Mouse (Mus musculus): Measurements from ENCODE around the gene Cd302. TPM values are rescaled to one million over a fixed set of nuclear protein-coding genes. Genes with fewer than 3 reads are reported as not detected.

Cd302 gene
- polyA plus RNA-seq, 1 experiment from 2014 or later = 22.8 TPM

GRCm38 (mm10) chr2:60260621-60261350 is 23.5 kb downstream of the Cd302 start:
- Histone ChIP-seq H3K27ac (no peak overlapping the region), H3K9me3 (ENCODE audit: control insufficient read depth, low read length) (no peaks in the 10 kb centered on the region), H3K36me3 (replicated peaks; ENCODE audit: control insufficient read depth, insufficient read depth) (no peaks in the 10 kb centered on the region), H3K4me3 (replicated peaks; ENCODE audit: low read length) (no peak overlapping the region), H3K4me1 (replicated peaks; ENCODE audit: control insufficient read depth, insufficient read depth, low read length) (no peaks in the 10 kb centered on the region), H3K4me2 (replicated peaks) (no peak overlapping the region), H3K27me3 (ENCODE audit: control insufficient read depth, insufficient read depth, low read length) (no peaks in the 10 kb centered on the region), H3K9ac (no peak overlapping the region)
- ATAC-seq (ENCODE audit: low FRiP score) (no peak), DNase-seq (ENCODE audit: low spot score) (no peak)
- 87% methylated on average over 5 of the region's 5 CpGs for WGBS

DNA sequence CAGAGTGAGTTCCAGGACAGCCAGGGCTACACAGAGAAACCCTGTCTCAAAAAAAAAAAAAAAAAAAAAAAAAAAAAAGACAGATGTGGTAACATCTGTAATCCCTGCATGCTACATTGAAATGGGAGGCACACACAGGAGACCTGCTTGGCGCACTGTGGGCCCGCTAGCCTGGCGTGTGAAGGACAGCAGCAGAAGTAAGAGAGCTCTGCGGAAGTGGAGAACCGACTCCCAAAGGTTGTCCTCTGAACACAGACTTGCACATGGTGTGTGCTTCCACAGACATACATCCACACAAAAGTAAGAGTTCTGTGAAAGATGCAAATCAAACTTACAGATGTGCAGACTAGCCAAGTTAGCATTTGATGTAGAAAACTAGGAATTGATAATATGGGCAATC is 25.1 kb downstream of the Cd302 start:
- no peak for ATAC-seq (ENCODE audit: low FRiP score)
- no peaks in the 10 kb centered on the region for H3K4me1 ChIP-seq (replicated peaks; ENCODE audit: control insufficient read depth, insufficient read depth, low read length)
- H3K27ac ChIP-seq = no peak overlapping the region
- H3K9ac ChIP-seq = no peak overlapping the region
- no peak for DNase-seq (ENCODE audit: low spot score)
- H3K4me3 ChIP-seq (replicated peaks; ENCODE audit: low read length) = no peak overlapping the region
- H3K4me2 ChIP-seq (replicated peaks) = no peak overlapping the region
- no peaks in the 10 kb centered on the region for H3K27me3 ChIP-seq (ENCODE audit: control insufficient read depth, insufficient read depth, low read length)
- 94% methylated on average over 5 of the region's 5 CpGs for WGBS
- 0 out of 2 replicates have a peak, but pooled peaks cover 1% of the 10 kb centered on the region for H3K36me3 ChIP-seq (replicated peaks; ENCODE audit: control insufficient read depth, insufficient read depth)
- H3K9me3 ChIP-seq (ENCODE audit: control insufficient read depth, low read length) = no peaks in the 10 kb centered on the region

DNA sequence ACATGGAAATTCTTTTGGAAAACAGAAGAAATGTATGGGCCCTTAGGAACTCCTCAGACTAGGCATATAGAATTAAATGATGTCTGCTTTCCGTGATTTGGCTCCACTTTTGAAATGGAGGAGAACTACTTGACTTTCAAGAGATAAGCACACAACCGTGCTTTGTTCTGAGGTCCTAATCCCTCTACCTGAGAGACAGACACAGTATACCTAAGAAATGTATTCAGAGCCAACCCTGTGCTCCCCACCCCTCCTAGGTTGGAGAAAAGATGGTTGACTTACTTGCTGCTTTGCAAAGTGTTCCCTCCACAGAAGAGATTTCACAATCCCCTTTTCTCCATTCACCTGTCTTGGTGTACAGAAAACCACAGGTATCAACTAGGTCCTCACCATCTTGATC is 27.5 kb downstream of the Cd302 start:
- H3K4me1 ChIP-seq (replicated peaks; ENCODE audit: control insufficient read depth, insufficient read depth, low read length) = no peaks in the 10 kb centered on the region
- H3K27ac ChIP-seq = no peak overlapping the region
- H3K4me2 ChIP-seq (replicated peaks) = no peak overlapping the region
- 0 out of 2 replicates have a peak, but pooled peaks cover 2% of the 10 kb centered on the region for H3K36me3 ChIP-seq (replicated peaks; ENCODE audit: control insufficient read depth, insufficient read depth)
- H3K9me3 ChIP-seq (ENCODE audit: control insufficient read depth, low read length) = no peaks in the 10 kb centered on the region
- no peaks in the 10 kb centered on the region for H3K27me3 ChIP-seq (ENCODE audit: control insufficient read depth, insufficient read depth, low read length)
- DNase-seq (ENCODE audit: low spot score) (no peak), ATAC-seq (ENCODE audit: low FRiP score) (no peak)
- 92% methylated on average over 2 of the region's 2 CpGs for whole genome bisulfite sequencing
- no peak overlapping the region for H3K9ac ChIP-seq
- H3K4me3 ChIP-seq (replicated peaks; ENCODE audit: low read length) = no peak overlapping the region

DNA sequence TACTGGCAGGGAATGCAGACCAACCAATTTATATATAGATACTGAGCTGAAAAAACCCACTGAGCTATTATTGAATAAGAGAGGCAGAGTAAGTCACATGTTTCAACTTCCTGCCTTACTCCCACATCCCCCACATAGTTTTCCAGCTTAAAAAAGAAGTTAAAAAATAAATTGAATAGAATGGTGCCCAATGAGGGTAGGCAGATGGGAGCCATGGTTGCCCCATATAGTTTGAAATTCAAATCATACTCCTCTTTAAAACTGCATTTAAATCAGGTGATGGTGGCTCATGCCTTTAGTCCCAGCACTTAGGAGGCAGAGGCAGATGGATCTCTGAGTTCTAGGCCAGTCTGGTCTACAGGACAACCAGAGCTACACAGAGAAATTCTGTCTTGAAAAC is 30.8 kb downstream of the Cd302 start:
- Histone ChIP-seq H3K4me3 (replicated peaks; ENCODE audit: low read length) (no peak overlapping the region), H3K9ac (no peak overlapping the region), H3K27me3 (ENCODE audit: control insufficient read depth, insufficient read depth, low read length) (no peaks in the 10 kb centered on the region), H3K36me3 (replicated peaks; ENCODE audit: control insufficient read depth, insufficient read depth) (peaks cover 15% of the 10 kb centered on the region; the same call in 1 of the 2 replicates), H3K4me1 (replicated peaks; ENCODE audit: control insufficient read depth, insufficient read depth, low read length) (no peaks in the 10 kb centered on the region), H3K9me3 (ENCODE audit: control insufficient read depth, low read length) (no peaks in the 10 kb centered on the region), H3K27ac (no peak overlapping the region), H3K4me2 (replicated peaks) (no peak overlapping the region)
- DNase-seq (ENCODE audit: low spot score) = no peak
- ATAC-seq (ENCODE audit: low FRiP score) = no peak

- no peak for ATAC-seq (ENCODE audit: low FRiP score)
- Histone ChIP-seq H3K27ac (no peak overlapping the region), H3K4me1 (replicated peaks; ENCODE audit: control insufficient read depth, insufficient read depth, low read length) (no peaks in the 10 kb centered on the region)
These were observed 31.5 kb downstream of the Cd302 start for GRCm38 (mm10) chr2:60252782-60253181.

DNA sequence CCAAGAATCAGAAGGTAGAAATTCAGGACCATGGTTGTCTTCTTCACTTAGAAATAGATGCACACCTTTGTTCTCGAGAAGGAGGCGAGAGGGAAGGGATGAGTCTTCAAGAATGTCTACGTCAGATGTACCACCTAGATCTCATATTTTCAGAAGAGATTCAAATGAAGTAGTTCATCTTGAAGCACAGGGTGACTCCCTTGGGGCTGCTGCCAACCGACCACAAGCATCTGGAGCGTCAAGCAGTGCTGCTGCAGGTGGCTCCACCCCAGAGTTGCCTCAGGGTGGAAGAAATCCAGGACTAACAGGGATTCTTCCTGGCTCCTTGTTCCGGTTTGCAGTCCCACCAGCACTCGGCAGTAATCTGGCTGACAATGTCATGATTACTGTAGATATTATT is 49.8 kb downstream of the Cd302 start:
- H3K27me3 ChIP-seq (ENCODE audit: control insufficient read depth, insufficient read depth, low read length) = no peaks in the 10 kb centered on the region
- H3K4me2 ChIP-seq (replicated peaks) = no peak overlapping the region
- no peaks in the 10 kb centered on the region for H3K4me1 ChIP-seq (replicated peaks; ENCODE audit: control insufficient read depth, insufficient read depth, low read length)
- H3K9me3 ChIP-seq (ENCODE audit: control insufficient read depth, low read length) = no peaks in the 10 kb centered on the region
- no peak for ATAC-seq (ENCODE audit: low FRiP score)
- no peak overlapping the region for H3K9ac ChIP-seq
- H3K36me3 ChIP-seq (replicated peaks; ENCODE audit: control insufficient read depth, insufficient read depth) = peaks cover 92% of the 10 kb centered on the region
- 83% methylated on average over 7 of the region's 7 CpGs for WGBS
- no peak overlapping the region for H3K27ac ChIP-seq
- DNase-seq (ENCODE audit: low spot score) = no peak
- no peak overlapping the region for H3K4me3 ChIP-seq (replicated peaks; ENCODE audit: low read length)

More at GRCm38 (mm10) chr2:60252782-60253181, 31.5 kb downstream of the Cd302 start:
- H3K9ac ChIP-seq = no peak overlapping the region
- no peak overlapping the region for H3K4me2 ChIP-seq (replicated peaks)
- no peak overlapping the region for H3K4me3 ChIP-seq (replicated peaks; ENCODE audit: low read length)
- peaks cover 15% of the 10 kb centered on the region for H3K36me3 ChIP-seq (replicated peaks; ENCODE audit: control insufficient read depth, insufficient read depth)
- WGBS = 87% methylated on average over 4 of the region's 4 CpGs
- no peaks in the 10 kb centered on the region for H3K27me3 ChIP-seq (ENCODE audit: control insufficient read depth, insufficient read depth, low read length)
- H3K9me3 ChIP-seq (ENCODE audit: control insufficient read depth, low read length) = no peaks in the 10 kb centered on the region
- DNase-seq (ENCODE audit: low spot score) = no peak

DNA sequence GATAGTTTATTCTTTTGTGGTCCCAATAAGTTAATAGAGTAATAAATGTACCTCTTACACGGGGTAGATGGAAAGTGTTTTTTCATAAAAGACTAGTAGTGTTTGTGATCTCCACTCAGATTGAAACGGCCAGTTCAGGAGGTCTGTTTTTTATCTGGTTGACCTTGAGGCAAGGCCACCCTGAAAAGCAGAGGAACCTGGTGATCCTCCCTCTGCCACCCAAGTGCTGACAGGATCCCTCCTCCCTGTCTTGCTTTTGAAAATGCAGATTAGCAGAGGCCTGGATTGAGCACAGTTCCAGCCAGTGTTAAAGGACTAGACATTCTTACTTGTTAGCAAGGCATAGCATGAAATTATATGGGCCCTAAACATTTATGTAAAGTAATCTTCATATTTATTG is 51.1 kb downstream of the Cd302 start:
- ATAC-seq (ENCODE audit: low FRiP score) (no peak), DNase-seq (ENCODE audit: low spot score) (no peak)
- no peaks in the 10 kb centered on the region for H3K27me3 ChIP-seq (ENCODE audit: control insufficient read depth, insufficient read depth, low read length)
- no peak overlapping the region for H3K27ac ChIP-seq
- no peaks in the 10 kb centered on the region for H3K4me1 ChIP-seq (replicated peaks; ENCODE audit: control insufficient read depth, insufficient read depth, low read length)
- 84% methylated on average over 2 of the region's 2 CpGs for WGBS
- H3K9ac ChIP-seq = no peak overlapping the region
- no peak overlapping the region for H3K4me3 ChIP-seq (replicated peaks; ENCODE audit: low read length)
- no peak overlapping the region for H3K4me2 ChIP-seq (replicated peaks)
- no peaks in the 10 kb centered on the region for H3K9me3 ChIP-seq (ENCODE audit: control insufficient read depth, low read length)
- H3K36me3 ChIP-seq (replicated peaks; ENCODE audit: control insufficient read depth, insufficient read depth) = peaks cover 82% of the 10 kb centered on the region

DNA sequence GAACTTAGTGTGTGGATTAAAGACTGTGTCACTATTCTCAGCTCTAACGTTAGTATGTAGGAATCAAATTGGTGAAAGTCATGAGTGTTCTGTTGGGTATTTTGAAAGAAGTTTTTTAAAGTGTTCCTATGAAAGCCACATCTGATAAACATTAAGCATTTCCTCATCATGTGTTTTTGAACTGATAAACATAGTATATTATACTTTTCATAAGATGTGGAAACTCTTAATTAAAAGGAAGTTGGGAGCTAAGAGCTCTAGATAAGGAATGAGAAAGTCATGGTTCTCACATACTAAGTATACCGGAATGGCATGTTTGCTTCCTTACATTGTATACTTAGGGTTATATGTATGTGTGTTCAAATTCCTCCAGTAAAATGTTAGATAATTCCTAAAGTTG is 53.9 kb downstream of the Cd302 start:
- Histone ChIP-seq H3K27ac (no peak overlapping the region), H3K9me3 (ENCODE audit: control insufficient read depth, low read length) (no peaks in the 10 kb centered on the region), H3K9ac (no peak overlapping the region), H3K4me2 (replicated peaks) (no peak overlapping the region), H3K4me3 (replicated peaks; ENCODE audit: low read length) (no peak overlapping the region), H3K36me3 (replicated peaks; ENCODE audit: control insufficient read depth, insufficient read depth) (peaks cover 54% of the 10 kb centered on the region), H3K4me1 (replicated peaks; ENCODE audit: control insufficient read depth, insufficient read depth, low read length) (no peaks in the 10 kb centered on the region), H3K27me3 (ENCODE audit: control insufficient read depth, insufficient read depth, low read length) (no peaks in the 10 kb centered on the region)
- WGBS = 98% methylated on average over 2 of the region's 2 CpGs
- no peak for ATAC-seq (ENCODE audit: low FRiP score)
- DNase-seq (ENCODE audit: low spot score) = no peak

DNA sequence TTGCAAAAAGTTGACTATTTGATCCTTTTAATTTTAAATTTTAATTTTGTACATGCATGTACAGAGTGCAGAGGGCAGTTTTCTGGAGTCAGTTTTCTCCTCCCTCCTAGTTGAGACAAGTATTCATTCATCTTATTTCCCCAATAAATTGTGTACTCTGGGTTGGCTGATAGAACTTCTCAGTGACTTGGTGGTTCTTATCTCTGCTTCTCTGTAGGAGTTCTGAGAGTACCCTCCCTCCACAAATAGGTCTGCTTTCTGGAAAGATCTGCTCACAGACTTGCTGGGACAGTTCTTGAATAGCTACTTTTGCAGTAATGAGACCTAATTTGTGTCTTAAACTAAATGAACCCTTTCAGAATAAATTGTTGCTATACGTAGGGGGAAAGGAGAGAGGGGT is 55.8 kb downstream of the Cd302 start:
- ATAC-seq (ENCODE audit: low FRiP score) (no peak), DNase-seq (ENCODE audit: low spot score) (no peak)
- no peak overlapping the region for H3K9ac ChIP-seq
- H3K27ac ChIP-seq = no peak overlapping the region
- no peak overlapping the region for H3K4me2 ChIP-seq (replicated peaks)
- no peaks in the 10 kb centered on the region for H3K4me1 ChIP-seq (replicated peaks; ENCODE audit: control insufficient read depth, insufficient read depth, low read length)
- 72% methylated on average over 1 of the region's 1 CpGs for WGBS
- no peak overlapping the region for H3K4me3 ChIP-seq (replicated peaks; ENCODE audit: low read length)
- H3K9me3 ChIP-seq (ENCODE audit: control insufficient read depth, low read length) = no peaks in the 10 kb centered on the region
- no peaks in the 10 kb centered on the region for H3K27me3 ChIP-seq (ENCODE audit: control insufficient read depth, insufficient read depth, low read length)
- H3K36me3 ChIP-seq (replicated peaks; ENCODE audit: control insufficient read depth, insufficient read depth) = peaks cover 39% of the 10 kb centered on the region

DNA sequence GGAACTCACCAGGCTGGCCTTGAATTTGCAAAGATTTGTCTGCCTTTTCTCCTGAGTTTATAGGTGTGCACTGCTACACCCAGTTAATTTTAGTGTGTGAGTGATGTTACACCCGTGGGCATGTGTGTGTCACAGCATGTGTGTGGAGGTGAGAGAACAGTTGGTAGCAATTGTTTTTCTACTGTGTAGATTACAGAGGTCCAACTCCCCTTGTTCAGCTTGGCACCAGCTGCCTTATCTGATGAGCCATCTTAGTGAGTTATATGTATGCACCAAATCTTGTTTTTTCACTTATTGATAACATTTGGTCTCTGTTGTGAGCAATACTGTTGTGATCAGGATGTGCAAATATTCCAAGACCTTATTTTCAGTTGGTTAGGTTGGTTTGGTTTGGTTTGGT is 60.8 kb downstream of the Cd302 start:
- Histone ChIP-seq H3K9ac (no peak overlapping the region), H3K27me3 (ENCODE audit: control insufficient read depth, insufficient read depth, low read length) (no peaks in the 10 kb centered on the region), H3K4me1 (replicated peaks; ENCODE audit: control insufficient read depth, insufficient read depth, low read length) (peaks cover 5% of the 10 kb centered on the region; the same call in 1 of the 2 replicates), H3K4me2 (replicated peaks) (no peak overlapping the region), H3K36me3 (replicated peaks; ENCODE audit: control insufficient read depth, insufficient read depth) (no peaks in the 10 kb centered on the region), H3K27ac (no peak overlapping the region), H3K9me3 (ENCODE audit: control insufficient read depth, low read length) (no peaks in the 10 kb centered on the region), H3K4me3 (replicated peaks; ENCODE audit: low read length) (no peak overlapping the region)
- no peak for DNase-seq (ENCODE audit: low spot score)
- no peak; the same call in 1 of the 2 replicates for ATAC-seq (ENCODE audit: low FRiP score)
- 84% methylated on average over 1 of the region's 1 CpGs for WGBS

Data from hindbrain, embryonic 14.5 days (tissue).